Mouse (Mus musculus) CH12.LX (cell line): ENCODE data around the gene Pfdn6. TPM values are rescaled to one million over a fixed set of nuclear protein-coding genes. Genes with fewer than 3 reads are reported as not detected.
A peak's percentile ranks its signal among the peaks of the same experiment; 100 is the strongest.
"Not testable (repeated sequence)": the region's sequence is repeated elsewhere in the genome, so short reads cannot be mapped to it uniquely, and the experiment has no call there.

Source experiments
- DNase-seq: peaks from one replicate; pipeline ENCODE4 v3.0.0-alpha.2; 2013; ENCODE audit errors: extremely low read depth
- H3K27ac ChIP-seq: 2 replicates; pipeline ENCODE4 v1.5.1; 2012; ENCODE audit warnings: low read depth, mild to moderate bottlenecking, control low read depth, moderate library complexity; ENCODE audit not compliant: insufficient read depth
- H3K27me3 ChIP-seq: replicated peaks from 2 replicates; pipeline ENCODE3; 2012; ENCODE audit warnings: inconsistent platforms
- H3K36me3 ChIP-seq, 2 experiments: replicated peaks in 1 of 2; 2 replicates each; pipeline versions ENCODE3 to v1.6.1; 2012; ENCODE audit warnings: inconsistent platforms in 1 of 2, low read length in 1 of 2, mild to moderate bottlenecking in 1 of 2, mixed read lengths in 1 of 2, moderate library complexity in 1 of 2; ENCODE audit not compliant: control insufficient read depth in 1 of 2, insufficient read depth in 1 of 2
- H3K4me1 ChIP-seq, 2 experiments: 2 replicates each; pipeline ENCODE4 v1.6.1; 2012; ENCODE audit warnings: inconsistent platforms in 1 of 2, moderate library complexity in 1 of 2; ENCODE audit not compliant: insufficient read depth in 2 of 2, control insufficient read depth in 1 of 2
- H3K4me2 ChIP-seq: 2 replicates; pipeline ENCODE4 v1.6.1; 2012; ENCODE audit warnings: low read depth, mild to moderate bottlenecking, control low read depth; ENCODE audit not compliant: poor library complexity, insufficient read depth, severe bottlenecking
- H3K4me3 ChIP-seq, 3 experiments: fragments of 150-350 bp in 1 of 3; sonication (generic) in 1 of 3; replicated peaks in 1 of 3; 2 replicates each; pipeline versions ENCODE3 to v1.5.1; 2011 to 2012; ENCODE audit warnings: low read depth in 2 of 3, low read length in 2 of 3, mild to moderate bottlenecking in 2 of 3, moderate library complexity in 2 of 3, control low read depth in 1 of 3, improper control_type of control experiment in 1 of 3, inconsistent platforms in 1 of 3, mixed read lengths in 1 of 3; ENCODE audit not compliant: poor library complexity in 1 of 3
- H3K79me2 ChIP-seq: replicated peaks from 2 replicates; pipeline ENCODE4 v1.6.1; 2012; ENCODE audit warnings: mild to moderate bottlenecking, moderate library complexity; ENCODE audit not compliant: control insufficient read depth, poor library complexity, insufficient read depth, severe bottlenecking; ENCODE audit errors: extremely low read depth
- H3K9ac ChIP-seq: 2 replicates; pipeline ENCODE4 v1.6.1; 2012; ENCODE audit warnings: low read depth, mild to moderate bottlenecking, control low read depth, moderate library complexity; ENCODE audit not compliant: insufficient read depth
- H3K9me3 ChIP-seq: replicated peaks from 2 replicates; pipeline ENCODE3; 2012; ENCODE audit warnings: low read length, inconsistent platforms, mixed read lengths
- BHLHE40 ChIP-seq: IDR thresholded peaks from 2 replicates; pipeline ENCODE4 v1.6.1; 2011; ENCODE audit warnings: mild to moderate bottlenecking, low read depth, low read length, improper control_type of control experiment
- ELF1 ChIP-seq: IDR thresholded peaks from 2 replicates; pipeline ENCODE4 v1.6.1; 2014; ENCODE audit warnings: low read depth, mild to moderate bottlenecking, inconsistent platforms, low read length, improper control_type of control experiment
- EP300 ChIP-seq: IDR thresholded peaks from 2 replicates; pipeline ENCODE4 v1.6.1; 2011; ENCODE audit warnings: low read length, improper control_type of control experiment
- HCFC1 ChIP-seq: IDR thresholded peaks from 2 replicates; pipeline ENCODE4 v1.6.1; 2012; ENCODE audit warnings: low read depth, mild to moderate bottlenecking, inconsistent platforms, low read length, improper control_type of control experiment
- IRF4 ChIP-seq: IDR thresholded peaks from 2 replicates; pipeline ENCODE4 v1.6.1; 2014; ENCODE audit warnings: low read depth, mild to moderate bottlenecking, inconsistent platforms, low read length, improper control_type of control experiment
- JUND ChIP-seq: conservative IDR thresholded peaks from 2 replicates; pipeline ENCODE4 v1.6.1; 2011; ENCODE audit warnings: low read depth, low read length, improper control_type of control experiment
- MXI1 ChIP-seq: IDR thresholded peaks from 2 replicates; pipeline ENCODE4 v1.6.1; 2011; ENCODE audit warnings: mild to moderate bottlenecking, low read depth, low read length, improper control_type of control experiment
- NRF1 ChIP-seq: IDR thresholded peaks from 2 replicates; pipeline ENCODE4 v1.6.1; 2014; ENCODE audit warnings: low read depth, mild to moderate bottlenecking, inconsistent platforms, low read length, improper control_type of control experiment, moderate library complexity
- PAX5 ChIP-seq: IDR thresholded peaks from 2 replicates; pipeline ENCODE4 v1.6.1; 2012; ENCODE audit warnings: low read length, inconsistent platforms, mixed read lengths
- POLR2A ChIP-seq: IDR thresholded peaks from 2 replicates; pipeline ENCODE4 v1.6.1; 2011; ENCODE audit warnings: low read depth, mild to moderate bottlenecking, improper control_type of control experiment, low read length
- POLR2AphosphoS2 ChIP-seq: IDR thresholded peaks from 2 replicates; pipeline ENCODE4 v1.6.1; 2011; ENCODE audit warnings: low read depth, low read length, improper control_type of control experiment
- RAD21 ChIP-seq: IDR thresholded peaks from 2 replicates; pipeline ENCODE4 v1.6.1; 2011; ENCODE audit warnings: low read depth, mild to moderate bottlenecking, low read length, improper control_type of control experiment, moderate library complexity
- SMC3 ChIP-seq: IDR thresholded peaks from 2 replicates; pipeline ENCODE4 v1.6.1; 2011; ENCODE audit warnings: low read depth, low read length, improper control_type of control experiment
- ZMIZ1 ChIP-seq: IDR thresholded peaks from 2 replicates; pipeline ENCODE4 v1.6.1; 2012; ENCODE audit warnings: low read depth, mild to moderate bottlenecking, inconsistent platforms, low read length, improper control_type of control experiment
- dilution Hi-C: fragments of 300-500 bp; cut with MboI; formaldehyde crosslinking; loops from 2 replicates; pipeline ENCODE4 v1.14.3; 2020; ENCODE audit warnings: low sequenced_read_pairs; ENCODE audit not compliant: extremely low pct_unique_long_range_greater_than_20kb, extremely low pct_ligation_motif_present
- in situ Hi-C: fragments of 300-500 bp; cut with MboI; formaldehyde crosslinking; loops from 3 replicates; pipeline ENCODE4 v1.14.3; 2019; ENCODE audit warnings: low sequenced_read_pairs, low pct_ligation_motif_present, low pct_unique_long_range_greater_than_20kb, mixed read lengths
- polyA plus RNA-seq: library from polyadenylated mRNA; unstranded; fragments of >175 nt; gene quantifications from 2 replicates; pipeline ENCODE4 v1.2.1, GENCODE M21; 2012; ENCODE audit warnings: low read depth; ENCODE audit not compliant: insufficient read length
- total RNA-seq, 2 experiments: library from RNA; depleted of rRNA; stranded (reverse); fragments of 300-350 nt in 1 of 2; fragments of >200 nt in 1 of 2; gene quantifications; 2 replicates each; pipeline ENCODE4 v1.2.3; 2012 to 2014

Pfdn6 gene
- total and polyA plus RNA-seq, 3 experiments: 92.3 to 140 (median 109) TPM

DNA sequence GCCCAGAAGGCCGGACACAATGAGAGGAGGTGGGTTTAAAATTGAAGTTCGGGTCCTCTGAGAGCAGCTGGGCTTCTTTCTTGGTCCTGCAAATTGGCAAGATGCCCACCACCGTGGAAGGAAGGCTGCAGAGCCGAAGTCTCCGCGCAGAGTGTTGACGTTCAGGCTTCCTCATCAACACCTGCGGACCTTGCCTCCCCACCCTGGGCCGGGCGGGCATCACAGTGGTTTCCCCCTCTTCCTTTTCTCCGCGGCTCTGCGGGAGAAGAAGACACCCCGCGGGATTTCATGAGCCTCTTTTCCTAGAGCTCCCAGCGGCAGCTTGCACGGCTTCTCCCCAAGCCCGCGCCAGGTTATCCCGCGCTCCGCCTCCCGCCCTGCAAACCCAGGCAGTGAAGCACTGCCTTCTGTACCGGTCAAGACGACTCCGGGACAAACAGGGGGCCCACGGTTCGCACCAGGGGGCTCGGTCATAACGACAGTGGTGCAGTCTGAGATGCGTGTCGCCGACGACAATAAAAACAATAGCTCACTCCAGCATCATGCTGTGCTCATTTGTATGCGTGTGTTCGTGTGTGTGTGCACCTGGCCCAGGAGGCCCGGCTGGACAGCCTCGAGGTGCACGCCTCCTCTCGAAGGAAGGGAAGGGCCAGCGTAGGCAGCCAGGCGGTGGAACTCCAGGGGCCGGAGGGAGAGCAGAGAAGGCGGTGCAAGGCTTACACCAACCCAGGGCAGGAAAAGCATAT lies 31.6 kb downstream of the Pfdn6 start (continued):
- TF ChIP-seq BHLHE40 (no peak), POLR2A (no peak)

GRCm38 (mm10) chr17:33904835-33905234 lies 35.3 kb downstream of the Pfdn6 start, which contains the start of gene Platr17:
Gene Platr17, plus strand, starts transcription at chr17:33905135.
- H3K79me2 ChIP-seq, H3K4me3 ChIP-seq, in situ Hi-C loops, H3K4me2 ChIP-seq, dilution Hi-C loops, H3K36me3 ChIP-seq, H3K27ac ChIP-seq, DNase-seq, H3K9ac ChIP-seq, H3K27me3 ChIP-seq, H3K9me3 ChIP-seq: not testable (repeated sequence)
- H3K4me1 ChIP-seq: peaks cover 0 to 17% of the 10 kb centered on the region in 2 experiments; a peak in 2 of 4 replicates

DNA sequence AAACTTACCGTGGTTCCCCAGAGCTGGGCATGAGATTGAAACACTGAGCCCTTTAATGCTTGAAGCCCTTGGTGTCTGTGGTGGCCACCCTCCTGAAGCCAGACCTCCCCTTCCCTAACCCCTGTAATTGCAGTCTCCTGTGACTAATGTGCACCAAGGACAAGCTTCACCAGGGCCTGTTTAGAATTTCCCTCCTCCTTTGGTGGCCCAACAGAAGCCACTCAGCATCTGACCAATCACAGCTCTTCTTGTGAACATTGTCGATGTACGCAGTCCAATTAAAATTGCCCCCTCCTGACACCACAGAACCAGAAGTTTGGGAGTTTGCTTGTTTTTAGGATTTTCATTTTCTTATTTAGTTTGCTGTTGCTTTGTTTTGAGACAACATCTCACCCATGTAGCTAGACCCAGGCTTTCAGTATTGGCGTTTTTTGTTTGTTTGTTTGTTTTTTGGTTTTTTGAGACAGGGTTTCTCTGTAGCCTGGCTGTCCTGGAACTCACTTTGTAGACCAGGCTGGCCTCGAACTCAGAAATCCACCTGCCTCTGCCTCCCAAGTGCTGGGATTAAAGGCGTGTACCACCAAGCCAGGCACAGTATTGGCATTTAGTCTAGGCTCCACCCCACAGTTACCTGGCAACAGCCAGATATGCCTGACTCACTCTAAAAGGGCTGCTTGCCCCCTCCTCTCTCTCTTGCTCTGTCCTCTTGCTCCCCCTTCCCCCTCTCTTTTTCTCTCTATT lies 36.1 kb downstream of the Pfdn6 start:
- H3K27me3 ChIP-seq, H3K9me3 ChIP-seq, H3K4me3 ChIP-seq, H3K4me2 ChIP-seq, dilution Hi-C loops, H3K36me3 ChIP-seq, H3K79me2 ChIP-seq, H3K27ac ChIP-seq, H3K9ac ChIP-seq, in situ Hi-C loops: not testable (repeated sequence)
- DNase-seq: peak; percentile 40
- 0 out of 2 replicates have a peak, but pooled peaks have one; percentile 31 for TF ChIP-seq POLR2A
- H3K4me1 ChIP-seq: peaks cover 0 to 17% of the 10 kb centered on the region in 2 experiments; a peak in 2 of 4 replicates

DNA sequence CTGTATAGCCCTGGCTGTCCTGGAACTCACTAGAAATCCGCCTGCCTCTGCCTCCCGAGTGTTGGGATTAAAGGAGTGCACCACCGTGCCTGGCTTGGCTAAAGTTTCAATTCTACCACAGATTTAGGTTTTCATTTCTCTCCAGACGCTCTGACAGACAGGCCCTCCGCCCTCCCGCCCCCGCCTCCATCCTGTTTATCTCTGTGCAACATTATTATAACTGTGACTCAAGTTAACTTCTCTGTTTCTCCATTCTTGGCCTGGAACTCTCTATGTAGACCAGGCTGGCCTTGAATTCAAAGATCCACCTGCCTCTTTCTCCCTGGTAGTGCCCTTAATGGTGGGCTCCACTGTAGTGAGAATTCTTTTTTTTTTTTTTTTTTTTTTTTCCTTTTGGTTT lies 37.7 kb downstream of the Pfdn6 start:
- Histone ChIP-seq H3K9ac (no peak overlapping the region), H3K79me2 (no peaks in the 10 kb centered on the region), H3K4me1 (peaks cover 0 to 10% of the 10 kb centered on the region in 2 experiments; a peak in 2 of 4 replicates)

More for the DNA sequence above, 37.7 kb downstream of the Pfdn6 start:
- no peak overlapping the region for H3K4me2 ChIP-seq
- H3K9me3 ChIP-seq: no peaks in the 10 kb centered on the region
- H3K27me3 ChIP-seq: no peaks in the 10 kb centered on the region
- no peak overlapping the region for H3K4me3 ChIP-seq
- no peaks in the 10 kb centered on the region for H3K36me3 ChIP-seq
- no peak overlapping the region for H3K27ac ChIP-seq
- no peak for DNase-seq
- no peak for TF ChIP-seq IRF4
- TF ChIP-seq PAX5: no peak
- no peak for TF ChIP-seq ZMIZ1
- TF ChIP-seq SMC3: no peak
- no peak for TF ChIP-seq POLR2AphosphoS2
- no peak for TF ChIP-seq BHLHE40
- no peak for TF ChIP-seq EP300
- TF ChIP-seq RAD21: no peak
- no peak for TF ChIP-seq JUND
- TF ChIP-seq MXI1: no peak
- no peak for TF ChIP-seq HCFC1
- no peak for TF ChIP-seq ELF1
- no peak for TF ChIP-seq NRF1
- TF ChIP-seq POLR2A: no peak
- in situ Hi-C loops: no loop called here
- dilution Hi-C loops: no loop called here
